Mouse (Mus musculus) MEL (cell line): ENCODE results near the gene Fhit.

Experiments
- CTCF ChIP-seq, 3 experiments: IDR thresholded peaks in 2 of 3; conservative IDR thresholded peaks in 1 of 3; 2 replicates each; pipeline ENCODE4 v1.5.1; 2011 to 2012; ENCODE audit warnings: low read length in 3 of 3, low read depth in 2 of 3, mild to moderate bottlenecking in 2 of 3, improper control_type of control experiment in 1 of 3, inconsistent platforms in 1 of 3, mixed read lengths in 1 of 3, moderate library complexity in 1 of 3; ENCODE audit not compliant: control insufficient read depth in 1 of 3, insufficient read depth in 1 of 3, poor library complexity in 1 of 3, severe bottlenecking in 1 of 3
- EP300 ChIP-seq, 2 experiments: IDR thresholded peaks; 2 replicates each; pipeline ENCODE4 v1.6.1; 2011; ENCODE audit warnings: improper control_type of control experiment in 2 of 2, low read length in 2 of 2, low read depth in 1 of 2, mild to moderate bottlenecking in 1 of 2
- GATA1 ChIP-seq: IDR thresholded peaks from 2 replicates; pipeline ENCODE4 v1.6.1; 2011; ENCODE audit warnings: low read depth, low read length, improper control_type of control experiment
- JUND ChIP-seq: IDR thresholded peaks from 2 replicates; pipeline ENCODE4 v1.6.1; 2011; ENCODE audit warnings: low read depth, mild to moderate bottlenecking, improper control_type of control experiment, low read length
- KAT2A ChIP-seq: conservative IDR thresholded peaks from 2 replicates; pipeline ENCODE4 v1.6.1; 2012; ENCODE audit warnings: low read depth, low read length, improper control_type of control experiment, inconsistent platforms
- MEF2A ChIP-seq: IDR thresholded peaks from 2 replicates; pipeline ENCODE4 v1.6.1; 2014; ENCODE audit warnings: low read depth, mild to moderate bottlenecking, inconsistent platforms, low read length, improper control_type of control experiment; ENCODE audit not compliant: poor library complexity, insufficient replicate concordance, severe bottlenecking; ENCODE audit errors: extremely low read depth
- NELFE ChIP-seq: IDR thresholded peaks from 2 replicates; pipeline ENCODE4 v1.6.1; 2011; ENCODE audit warnings: low read depth, low read length, improper control_type of control experiment
- POLR2A ChIP-seq, 2 experiments: IDR thresholded peaks; 2 replicates each; pipeline ENCODE4 v1.6.1; 2011 to 2012; ENCODE audit warnings: low read length in 2 of 2, mild to moderate bottlenecking in 2 of 2, control low read depth in 1 of 2, improper control_type of control experiment in 1 of 2, low read depth in 1 of 2, moderate library complexity in 1 of 2; ENCODE audit not compliant: control insufficient read depth in 1 of 2, insufficient read depth in 1 of 2, poor library complexity in 1 of 2

DNA sequence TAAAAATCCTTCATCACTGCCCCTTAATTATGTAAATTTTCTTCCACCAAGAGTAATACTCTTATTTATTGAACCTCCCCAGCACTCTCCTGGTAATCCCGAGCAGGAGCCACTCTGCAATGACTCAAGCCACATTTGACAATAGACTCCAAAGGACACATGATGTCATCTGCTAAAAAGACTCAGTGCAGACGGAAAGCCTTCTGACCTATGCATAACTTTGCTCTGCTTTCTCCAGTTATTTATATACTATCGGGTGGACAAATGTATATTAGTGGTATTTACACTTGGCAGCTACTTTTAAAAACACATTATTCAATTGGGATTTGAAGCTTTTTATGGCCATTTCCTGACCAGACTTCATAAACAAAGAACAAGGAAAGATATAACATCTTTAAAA, 304.2 kb downstream of the Fhit start:
- TF ChIP-seq JUND: no peak
- no peak for TF ChIP-seq EP300 (IDR thresholded peaks at IDR 0.05; ENCODE audit: low read depth in 1 of 2, low read length in 2 of 2)
- TF ChIP-seq NELFE: no peak
- no peak for TF ChIP-seq CTCF (IDR thresholded peaks at IDR 0.05 in 2 of 3, conservative IDR thresholded peaks at IDR 0.05 in 1 of 3; ENCODE audit: control insufficient read depth in 1 of 3, insufficient read depth in 1 of 3, low read depth in 2 of 3, low read length in 3 of 3, poor library complexity in 1 of 3, severe bottlenecking in 1 of 3)
- no peak for TF ChIP-seq GATA1
- no peak for TF ChIP-seq MEF2A
- TF ChIP-seq KAT2A: no peak
- no peak for TF ChIP-seq POLR2A (IDR thresholded peaks at IDR 0.05; ENCODE audit: control insufficient read depth in 1 of 2, insufficient read depth in 1 of 2, low read depth in 1 of 2, low read length in 2 of 2, poor library complexity in 1 of 2)
